Mouse (Mus musculus) activated CD4-positive, CD25-positive, alpha-beta regulatory T cell (primary cell): Measurements from ENCODE around the gene Rnf185. TPM values are rescaled to one million over a fixed set of nuclear protein-coding genes. Genes with fewer than 3 reads are reported as not detected.

Source experiments
- polyA plus RNA-seq, 2 experiments: library from polyadenylated mRNA; unstranded; fragments of 100-300 nt; shearing (Covaris generic); gene quantifications; one replicate each; pipeline ENCODE4 v1.2.1; 2017

The Rnf185 gene
- polyA plus RNA-seq = 10 to 100 TPM; 21.1 to 21.4 TPM

DNA sequence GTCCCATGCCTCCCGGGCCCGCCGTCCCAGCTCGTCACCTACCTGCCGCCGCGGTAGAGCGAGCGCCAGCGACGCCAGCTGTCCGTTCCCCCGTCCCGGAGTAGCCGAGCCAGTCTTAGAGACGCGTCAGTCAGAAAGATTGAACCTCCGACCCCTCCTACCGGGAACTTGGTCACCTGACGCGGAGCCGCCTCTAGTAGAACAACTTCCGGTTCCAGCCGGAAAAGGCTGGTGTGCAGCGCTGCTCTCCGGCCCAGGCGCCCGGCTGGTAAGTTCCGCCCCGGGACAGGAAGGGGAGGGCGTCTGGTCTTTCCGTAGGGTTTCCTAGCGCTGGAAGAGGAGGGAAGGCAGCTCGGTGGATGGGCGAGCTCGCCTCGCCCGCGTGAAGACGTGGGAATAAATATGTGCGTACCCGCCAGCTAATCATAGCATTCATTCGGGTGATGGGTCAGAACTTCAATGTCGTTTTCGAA lies at the start of gene Rnf185:
Rnf185 (minus strand) TSS at position 197 of the 473 bp plus-strand sequence.

DNA sequence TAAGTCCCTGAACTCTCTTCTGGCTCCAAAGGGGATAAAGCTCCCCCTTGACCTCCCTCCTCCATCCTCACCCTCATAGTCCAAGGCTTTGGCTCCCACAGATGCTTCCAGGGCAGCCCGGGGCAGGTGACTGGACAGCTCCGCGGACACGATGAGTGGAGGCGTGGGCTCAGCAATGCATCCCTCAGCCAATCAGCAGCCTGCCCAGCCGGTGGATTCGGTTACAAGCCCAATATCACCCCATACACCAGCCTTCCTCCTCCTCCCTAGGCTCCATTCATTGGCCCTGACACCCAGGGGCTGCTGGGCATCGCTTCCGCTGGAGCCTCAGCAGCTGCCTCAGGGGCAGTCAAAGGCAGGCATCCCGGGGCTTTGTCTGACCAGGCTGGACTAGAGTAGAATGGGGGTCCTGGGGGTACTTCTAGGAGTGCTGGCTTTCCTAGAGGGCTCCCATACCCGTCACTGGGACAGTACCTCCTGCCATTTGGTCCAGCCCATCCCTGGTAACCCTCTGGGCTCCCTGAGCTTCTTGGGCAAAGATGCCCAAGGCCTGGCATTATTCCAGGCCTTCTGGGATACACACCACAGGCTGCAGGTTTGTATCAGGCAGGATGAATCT lies 35.9 kb upstream of the Rnf185 start, which contains the start of gene Pla2g3:
Pla2g3 (plus strand) TSS at position 333 of the 619 bp plus-strand sequence.

GRCm38 (mm10) chr11:3408997-3409732 lies 43.0 kb downstream of the Rnf185 start, which contains the start of gene Limk2:
TSS of gene Limk2 (minus strand) at chr11:3409189.

Other genes starting within 250 kb of the Rnf185 start
- gene Eif4enif1, start 250.0 kb downstream of the Rnf185 start, polyA plus RNA-seq = 10 to 100 TPM; 57.5 to 59.8 TPM
- gene Drg1, start 185.9 kb downstream of the Rnf185 start, polyA plus RNA-seq = 100 to 1,000 TPM; 156 to 187 TPM
- 10 to 100 TPM; 31.7 to 53.0 TPM for gene Patz1, start 163.5 kb downstream of the Rnf185 start, polyA plus RNA-seq
- 100 to 1,000 TPM in 1 of 2 experiments, 10 to 100 TPM in 1; 65.7 to 246 TPM for gene Pik3ip1, start 122.0 kb downstream of the Rnf185 start, polyA plus RNA-seq
- gene Limk2, start 43.2 kb downstream of the Rnf185 start, polyA plus RNA-seq = 10 to 100 TPM; 86.8 to 87.2 TPM
- under 1 TPM in 1 of 2 experiments, not detected in 1; 0.06 TPM for gene Pla2g3, start 35.9 kb upstream of the Rnf185 start, polyA plus RNA-seq
- gene Inpp5j, start 52.5 kb upstream of the Rnf185 start, polyA plus RNA-seq = under 1 TPM in 1 of 2 experiments, not detected in 1; 0.12 TPM
- gene Selenom, start 62.3 kb upstream of the Rnf185 start, polyA plus RNA-seq = 1 to 10 TPM; 3.5 to 5.8 TPM
- 1 to 10 TPM; 4.5 to 4.7 TPM for gene Smtn, start 88.2 kb upstream of the Rnf185 start, polyA plus RNA-seq
- gene Morc2a, start 196.8 kb upstream of the Rnf185 start, polyA plus RNA-seq = 10 to 100 TPM; 18.3 to 19.7 TPM